Mouse (Mus musculus): Measurements from ENCODE around the gene Col28a1.

DNA sequence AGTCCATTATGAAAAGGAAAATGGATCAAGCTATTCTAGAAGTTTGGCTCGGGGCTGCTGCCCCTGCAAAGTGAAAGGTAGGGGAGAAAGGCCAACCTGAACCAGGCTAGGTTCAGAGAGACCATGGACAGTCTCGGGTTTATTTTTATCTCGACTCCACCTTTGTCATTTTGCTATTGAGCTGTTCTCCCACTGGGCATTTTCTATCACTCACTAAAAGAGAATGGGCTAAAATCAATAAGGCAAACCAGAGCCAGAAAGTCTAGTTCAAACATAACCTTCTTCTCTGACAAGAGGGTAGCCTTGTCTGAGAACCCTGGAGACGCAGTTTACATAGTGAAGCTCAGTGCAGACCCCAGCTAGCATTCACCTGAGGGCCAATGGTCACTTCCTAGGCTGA, 163.7 kb downstream of the Col28a1 start:
- TF ChIP-seq GATA1 (IDR thresholded peaks at IDR 0.05; ENCODE audit: borderline replicate concordance, low read length) (no peak), FLI1 (IDR thresholded peaks at IDR 0.05; ENCODE audit: low read length) (no peak)

Data from megakaryocyte, embryonic 14.5 days (primary cell).